Mouse (Mus musculus): ENCODE measurements at regions not wholly inside any gene's neighbourhood (a gene's known extent, or its start where the extent isn't known, plus 50 kb on each side); places are given as distances from the start of the nearest gene placed in this dataset.
"Not testable (repeated sequence)": the region's sequence is repeated elsewhere in the genome, so short reads cannot be mapped to it uniquely, and the experiment has no call there.

DNA sequence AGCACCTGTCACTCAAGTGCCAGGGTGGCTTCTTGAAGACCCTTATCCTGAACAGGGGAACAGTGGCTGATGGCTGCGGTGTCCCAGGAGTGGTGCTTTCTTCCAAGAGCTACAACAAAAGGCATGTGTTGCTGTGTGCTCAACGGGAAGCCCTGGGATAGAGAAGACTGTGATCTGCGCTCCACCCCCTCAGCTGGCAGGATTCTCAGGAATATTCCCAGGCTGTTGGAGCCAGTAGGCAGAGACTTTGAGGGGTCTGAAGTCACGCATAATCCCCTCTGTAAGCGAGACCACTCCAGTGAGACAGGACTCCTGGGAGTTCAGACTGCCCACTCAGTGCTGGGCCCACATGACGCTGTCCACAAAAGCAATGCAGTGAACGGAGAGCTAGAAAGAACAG, 202.4 kb downstream of the Plxna1 start:
- DNase-seq = no peak

DNA sequence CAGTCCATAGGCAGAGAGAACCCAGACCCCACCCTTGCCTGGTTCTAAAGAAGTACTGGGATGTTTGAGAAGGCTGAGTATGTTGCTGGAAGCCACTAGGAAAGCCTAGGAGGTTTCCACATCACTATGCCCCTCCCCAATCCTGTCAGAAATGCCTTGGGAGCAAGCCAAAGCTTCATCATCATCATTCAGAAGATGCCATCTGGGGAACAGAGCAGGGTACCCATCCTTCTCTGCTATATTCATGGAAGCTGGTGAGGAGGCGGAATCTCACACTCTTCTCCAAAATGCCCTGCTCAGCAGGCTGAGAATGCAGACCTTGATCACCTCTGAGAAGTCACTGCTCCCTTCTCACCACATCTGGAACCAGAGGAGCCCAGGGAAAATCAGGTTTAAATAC, 200.7 kb downstream of the Plxna1 start:
- no peak for DNase-seq

DNA sequence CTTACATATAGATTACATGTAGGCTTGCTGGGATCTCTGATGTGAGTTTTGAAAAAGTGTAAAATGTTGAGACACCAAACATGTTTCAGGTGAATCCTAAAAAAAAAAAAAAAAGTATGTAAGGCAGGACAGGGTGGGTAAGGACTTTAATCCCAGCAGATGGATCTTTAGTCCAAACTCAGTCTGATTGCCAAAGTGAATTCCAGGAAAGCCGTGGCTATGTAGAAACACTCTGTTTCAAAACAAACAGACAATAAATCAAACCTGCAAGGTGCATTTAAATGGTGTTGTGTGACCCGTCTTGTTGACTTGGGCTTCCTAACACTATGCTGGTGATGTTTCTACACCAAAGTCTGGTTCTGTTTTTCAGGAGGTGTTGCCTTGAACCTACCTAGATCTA, 192.9 kb downstream of the Plxna1 start:
- no peak for DNase-seq

DNA sequence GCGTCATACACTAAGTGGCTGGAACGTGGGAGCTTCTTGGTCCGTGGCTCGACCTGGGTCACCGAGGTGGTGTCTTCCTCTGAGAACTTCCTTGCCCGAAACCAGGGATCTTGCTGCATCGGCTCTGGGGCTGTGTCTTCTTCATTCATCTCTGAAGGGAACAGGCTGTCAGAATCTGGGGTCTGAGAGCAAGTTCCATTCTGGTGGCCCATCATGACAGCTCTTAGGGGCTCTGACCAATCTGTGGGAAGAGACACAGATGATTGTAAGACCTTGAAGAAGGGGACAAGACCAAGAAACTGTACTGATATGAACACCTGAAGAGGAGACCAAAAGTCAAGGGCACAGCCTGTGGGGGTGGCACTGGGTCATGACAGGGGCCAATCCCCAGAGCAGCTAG, 177.5 kb downstream of the Plxna1 start:
- not testable (repeated sequence) for DNase-seq

DNA sequence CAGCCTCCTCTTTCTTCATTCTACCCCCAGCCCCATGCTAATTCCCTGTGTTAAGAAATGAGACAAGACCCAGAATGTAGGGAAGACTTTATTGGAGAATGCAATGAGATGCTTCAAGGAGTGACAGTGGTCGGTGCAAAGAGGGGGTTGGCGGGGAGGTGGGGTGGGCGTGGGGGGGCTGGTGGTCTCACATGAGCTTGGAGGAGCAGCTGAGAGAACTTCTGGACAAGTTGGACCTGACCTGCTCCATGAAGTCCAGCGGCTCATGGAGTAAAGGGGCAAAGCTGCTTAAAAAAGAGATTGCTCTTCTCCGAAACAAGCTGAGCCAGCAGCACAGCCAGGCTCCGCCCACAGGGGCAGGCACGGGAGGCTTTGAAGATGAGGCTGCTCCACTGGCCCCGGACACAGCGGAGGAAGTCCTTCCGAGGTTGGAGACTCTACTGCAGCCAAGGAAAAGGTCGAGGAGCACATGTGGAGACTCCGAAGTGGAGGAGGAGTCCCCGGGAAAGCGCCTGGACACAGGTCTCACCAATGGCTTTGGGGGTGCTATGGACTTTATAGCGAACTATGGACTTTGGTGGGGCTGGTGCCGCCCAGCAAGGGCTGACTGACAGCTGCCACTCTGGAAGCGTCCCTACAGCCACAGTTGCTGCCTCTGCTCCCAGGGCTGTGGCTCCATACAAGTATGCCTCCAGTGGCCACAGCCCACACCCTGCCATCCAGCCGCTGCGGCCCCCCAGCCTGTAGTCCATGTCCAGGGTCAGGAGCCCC, 161.7 kb downstream of the Plxna1 start:
- DNase-seq = not testable (repeated sequence)

DNA sequence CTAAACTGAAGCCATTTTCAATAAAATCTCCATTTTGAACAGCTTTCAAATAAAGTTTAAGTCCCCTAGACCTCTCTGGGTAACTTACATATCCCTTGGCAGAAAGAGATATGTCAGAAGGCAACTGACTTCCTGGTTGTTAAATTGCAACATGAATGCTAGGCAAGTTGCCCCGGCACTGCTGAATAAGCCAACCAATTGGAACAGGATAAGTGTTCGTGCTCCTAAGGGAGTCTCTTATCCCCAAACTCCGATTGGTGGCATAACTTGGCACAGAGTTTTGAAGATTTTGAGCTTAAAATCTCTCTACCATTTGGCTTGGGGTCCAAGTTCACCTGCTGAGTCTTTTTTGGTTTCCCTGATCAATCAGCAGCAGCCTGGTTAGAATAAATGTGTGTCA, 147.4 kb downstream of the Plxna1 start:
- no peak for DNase-seq

DNA sequence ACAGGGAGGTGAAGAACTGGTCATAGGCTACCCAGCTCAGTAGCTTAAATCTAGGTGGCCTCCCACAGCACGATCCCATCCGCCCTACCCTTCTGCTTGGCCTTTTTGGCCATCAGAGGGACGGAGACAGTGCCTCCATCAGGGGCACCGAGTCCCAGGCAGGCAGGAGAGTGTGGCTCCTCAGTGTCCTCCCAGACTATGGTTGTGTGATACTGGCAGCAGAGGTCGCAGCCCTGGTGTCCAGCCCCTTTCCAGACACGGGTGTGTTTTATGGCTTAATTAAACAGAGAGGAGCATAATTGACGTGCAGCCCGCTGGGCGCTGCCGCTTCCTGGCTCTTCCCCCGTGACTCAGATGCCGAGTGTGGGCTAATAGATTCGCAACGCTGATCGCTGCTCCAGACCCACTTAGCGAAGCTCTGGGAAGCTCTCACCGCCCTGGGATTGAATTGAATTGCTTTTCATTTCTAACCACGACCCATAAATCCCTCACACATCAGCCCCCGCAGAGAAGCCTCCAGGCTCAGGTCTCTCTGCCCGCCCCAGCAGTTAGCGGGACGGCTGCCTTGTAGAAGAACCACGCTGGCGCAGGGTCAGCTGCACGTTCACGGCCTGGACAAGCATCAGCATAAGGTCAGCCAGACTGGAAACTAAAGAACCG, 126.9 kb downstream of the Plxna1 start:
- DNase-seq = peak; percentile 37

DNA sequence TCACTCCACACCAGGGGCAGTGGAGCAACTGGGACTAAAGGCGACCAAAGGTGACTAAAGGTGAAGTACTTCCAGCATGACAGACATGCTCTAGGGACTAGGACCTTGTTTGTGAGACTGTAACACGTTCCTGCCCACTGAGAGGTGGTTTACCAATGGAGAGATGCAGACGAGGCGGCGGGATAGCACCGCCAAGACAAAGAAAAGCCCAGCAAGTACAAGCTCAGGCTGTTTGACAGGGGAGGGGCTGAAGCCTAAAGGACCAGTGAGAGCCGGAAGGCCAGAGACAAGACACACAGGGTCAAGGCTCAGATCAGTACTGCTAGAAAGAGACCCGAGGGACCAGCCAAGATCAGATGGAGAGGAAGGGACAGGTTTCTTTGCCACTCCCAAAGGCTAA, 126.2 kb downstream of the Plxna1 start:
- peak; percentile 33 for DNase-seq

DNA sequence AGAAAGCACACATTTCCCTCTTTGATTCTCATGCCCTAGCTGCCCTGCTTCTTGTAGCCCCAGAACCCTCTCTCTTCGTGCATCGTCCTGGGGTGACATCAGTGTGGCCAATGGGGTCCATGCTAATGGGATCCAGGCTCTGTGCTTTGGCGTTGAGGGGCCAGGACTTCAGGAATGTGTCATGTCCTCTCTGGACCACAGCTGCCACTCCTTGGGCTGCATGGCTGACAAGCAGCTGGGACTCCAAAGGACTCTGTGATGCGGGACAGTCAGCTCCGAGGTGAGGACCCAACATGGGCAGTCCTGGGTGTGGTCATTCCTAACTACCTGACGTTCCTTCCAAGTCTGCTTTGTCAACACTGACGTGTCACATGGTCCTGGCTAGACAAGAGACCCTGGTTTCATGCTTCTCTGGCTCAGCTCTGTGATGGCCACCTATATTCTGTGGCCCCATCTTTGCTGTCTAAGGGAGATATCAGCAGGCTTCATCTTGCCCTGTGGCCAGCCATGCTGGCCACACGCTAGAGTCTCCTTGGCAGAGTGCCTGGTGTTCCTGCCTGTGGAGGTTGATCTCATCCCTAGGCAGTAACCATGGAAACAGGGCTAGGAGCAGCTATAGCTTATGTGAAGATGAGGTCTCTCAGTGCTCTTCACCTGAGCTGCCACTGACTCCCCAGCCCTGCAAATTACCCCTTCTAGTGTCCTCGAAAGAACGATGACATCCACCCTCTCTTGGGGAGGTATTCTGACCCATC, 125.4 kb downstream of the Plxna1 start:
- DNase-seq = peak; percentile 93

DNA sequence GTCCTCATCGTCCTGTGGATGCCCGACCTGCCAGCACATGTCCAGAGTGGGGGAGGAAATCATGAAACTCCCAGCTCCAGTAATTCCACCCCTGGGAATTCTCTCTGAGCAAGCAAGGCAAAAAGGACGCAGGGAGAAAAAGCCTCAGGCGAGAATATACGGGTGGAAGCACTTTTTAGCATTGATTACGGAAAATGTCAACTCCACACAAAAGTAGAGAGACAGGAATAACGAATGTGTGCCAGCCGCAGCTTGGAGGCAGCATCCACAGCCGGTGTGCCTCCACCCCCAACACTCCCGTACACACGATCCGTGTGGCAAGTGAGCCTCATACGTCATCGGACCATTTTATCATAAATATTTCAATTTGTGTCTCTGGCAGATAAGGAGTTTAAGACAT, 123.5 kb downstream of the Plxna1 start:
- peak; percentile 62 for DNase-seq

DNA sequence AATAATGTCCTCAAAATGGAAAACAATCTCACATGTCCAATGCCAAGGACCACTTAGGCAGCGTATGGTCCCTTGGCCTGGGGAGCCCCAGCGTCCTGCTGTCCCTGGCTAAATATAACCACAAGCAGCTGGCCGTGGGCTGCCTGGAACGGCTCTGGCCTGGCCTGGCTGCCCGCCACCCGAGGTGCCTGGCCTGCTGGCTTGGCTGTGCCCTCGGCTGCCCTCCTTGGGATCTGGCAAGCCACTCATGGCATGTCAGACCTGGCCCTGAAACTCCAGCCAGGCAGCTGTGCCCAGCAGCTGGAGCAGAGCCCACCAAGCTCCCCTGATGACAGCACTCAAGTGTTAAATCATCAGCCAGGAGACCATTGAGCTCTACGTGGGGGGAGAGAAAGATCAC, 122.9 kb downstream of the Plxna1 start:
- DNase-seq = peak; percentile 96

DNA sequence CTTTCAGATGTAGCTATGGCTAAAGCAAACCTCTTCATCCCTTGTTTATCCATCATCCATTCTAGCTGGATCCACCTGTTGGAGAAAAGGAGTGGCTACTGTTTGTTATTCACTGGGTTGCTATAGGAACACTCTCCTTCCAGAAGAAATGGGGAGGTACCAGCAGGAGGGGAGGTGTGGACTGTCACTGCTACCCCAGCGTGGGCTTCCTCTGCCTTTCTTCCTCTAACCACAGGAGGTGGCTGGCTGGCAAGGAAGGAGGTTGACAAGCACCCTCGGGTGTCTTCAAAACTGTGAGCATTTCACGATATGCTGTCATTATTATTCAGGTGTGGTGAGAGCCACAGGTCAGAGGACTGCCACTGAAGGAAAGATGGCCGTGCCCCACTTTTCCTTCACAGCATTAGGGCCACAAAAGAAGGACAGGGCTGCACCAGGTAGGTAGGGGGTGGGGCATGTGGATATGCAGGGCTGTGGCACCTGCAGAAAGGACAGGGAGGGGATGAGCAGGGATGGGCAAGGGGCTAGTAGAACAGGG, 122.2 kb downstream of the Plxna1 start:
- peak; percentile 56 for DNase-seq

DNA sequence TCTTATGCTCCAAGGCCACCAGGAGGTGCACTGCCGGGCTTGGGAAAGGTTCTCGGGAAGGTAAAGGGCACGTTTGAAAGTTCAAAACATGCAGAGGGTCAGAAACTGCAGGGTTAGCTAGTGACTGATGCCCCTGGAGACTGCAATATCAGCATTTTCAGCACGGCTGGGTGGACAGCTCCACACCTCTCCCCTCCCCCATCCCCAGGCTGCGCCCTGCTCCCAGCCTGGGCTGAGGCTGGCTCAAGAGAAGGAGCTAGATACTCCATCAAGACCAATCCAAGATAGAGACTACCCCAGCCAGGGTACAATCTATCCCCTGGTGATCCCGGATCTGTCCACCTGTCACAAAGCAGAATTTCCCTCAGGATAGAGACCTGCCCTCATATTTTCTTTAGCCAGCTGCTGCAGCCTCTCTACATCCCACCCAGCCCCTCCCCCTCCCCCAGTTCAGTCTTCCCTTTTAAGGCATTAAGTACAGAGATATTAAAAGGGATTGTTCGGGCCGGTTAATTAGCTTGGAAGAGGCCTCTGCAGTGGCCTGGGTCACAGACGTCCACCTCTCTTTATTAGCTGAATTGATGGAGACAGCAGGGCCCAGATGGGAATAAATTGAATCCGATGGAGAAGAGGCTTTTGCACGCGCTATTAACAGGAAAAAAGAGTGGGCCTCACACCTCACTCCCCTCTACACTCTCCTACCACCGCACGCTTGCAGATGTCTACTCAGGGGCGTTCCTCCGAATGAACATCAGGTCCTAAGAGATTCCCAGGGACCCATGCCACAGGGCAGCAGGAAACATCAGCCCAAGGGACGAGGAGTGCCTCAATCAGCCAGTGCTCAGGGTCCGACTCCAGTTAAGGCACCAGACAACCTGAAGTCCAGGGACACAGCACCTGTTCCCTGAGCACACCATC, 119.8 kb downstream of the Plxna1 start:
- no peak for DNase-seq

DNA sequence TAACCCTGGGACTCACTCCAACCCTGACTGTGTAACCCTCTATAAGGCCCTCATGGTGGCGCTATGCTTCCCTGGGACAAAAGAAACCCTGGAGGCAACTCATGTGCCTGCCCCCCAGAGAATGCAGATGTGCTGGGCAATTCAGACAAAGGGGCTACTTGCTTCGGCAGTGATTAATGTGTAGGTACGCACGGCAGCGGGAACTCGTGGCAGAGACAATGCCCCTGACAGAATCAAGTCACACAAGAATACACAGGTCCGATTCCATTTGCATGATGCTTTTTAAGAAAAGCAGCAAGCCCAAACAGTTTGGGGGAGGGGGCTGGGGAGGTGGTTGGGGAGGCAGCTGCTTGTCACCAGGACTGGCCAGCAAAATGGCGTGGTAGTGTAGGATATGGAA, 116.9 kb downstream of the Plxna1 start:
- no peak for DNase-seq

DNA sequence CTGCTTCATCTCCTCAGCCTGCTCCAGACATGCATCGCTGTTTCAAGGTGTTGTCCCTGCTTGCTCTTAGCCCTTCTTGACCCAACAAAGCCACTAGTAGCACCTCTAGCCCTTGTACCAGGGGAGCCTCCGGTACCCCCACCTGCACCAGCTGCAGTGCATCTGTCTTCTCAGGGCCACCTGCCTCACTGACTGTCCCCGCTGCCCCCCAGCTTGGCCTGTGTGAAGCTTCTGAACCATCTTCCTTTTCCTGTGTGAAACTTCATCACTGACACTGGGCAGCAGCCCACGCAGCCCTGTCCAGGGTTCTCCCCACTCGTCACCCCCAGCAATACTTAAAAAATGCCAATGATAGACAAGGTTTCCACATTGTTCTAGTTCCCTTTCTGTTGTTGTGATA, 116.2 kb downstream of the Plxna1 start:
- no peak for DNase-seq

DNA sequence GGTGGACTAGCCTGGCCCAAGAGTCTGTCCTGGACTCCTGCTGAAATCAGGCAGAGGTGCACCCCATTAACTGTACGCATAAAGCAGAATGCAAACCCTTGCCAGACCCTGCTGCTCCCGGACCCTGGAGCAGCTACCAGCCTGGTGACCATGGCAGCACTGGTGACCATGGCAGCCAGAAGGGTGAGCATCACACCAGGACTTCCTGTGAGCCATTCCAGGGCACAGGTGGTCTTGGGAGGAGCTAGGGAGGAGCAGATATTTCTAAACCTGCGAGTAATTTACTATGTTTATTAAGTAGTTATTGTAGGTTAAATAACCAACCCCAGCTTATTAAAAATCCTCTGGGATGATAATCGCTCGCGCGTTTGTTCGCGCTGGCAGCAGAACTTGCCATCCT, 113.8 kb downstream of the Plxna1 start:
- DNase-seq = no peak

DNA sequence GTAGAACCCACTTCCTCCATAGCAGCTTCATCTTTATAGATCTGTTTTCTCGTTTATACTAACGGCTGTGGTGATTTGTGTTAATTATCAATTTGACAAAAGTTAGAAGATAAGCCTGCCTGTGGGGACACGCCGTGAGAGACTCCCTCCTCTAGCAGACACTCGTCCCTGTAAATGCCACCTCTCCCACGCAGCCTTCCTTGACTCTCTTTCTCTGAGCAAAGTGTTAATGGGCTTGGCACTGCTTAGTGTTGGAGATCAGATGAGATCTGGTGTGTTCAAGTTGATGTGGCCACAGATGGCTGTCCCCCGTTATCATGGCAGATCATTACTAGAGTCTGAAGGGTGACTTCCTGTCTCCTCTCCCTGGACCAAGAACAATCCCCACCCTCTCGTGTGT, 113.1 kb downstream of the Plxna1 start:
- no peak for DNase-seq

DNA sequence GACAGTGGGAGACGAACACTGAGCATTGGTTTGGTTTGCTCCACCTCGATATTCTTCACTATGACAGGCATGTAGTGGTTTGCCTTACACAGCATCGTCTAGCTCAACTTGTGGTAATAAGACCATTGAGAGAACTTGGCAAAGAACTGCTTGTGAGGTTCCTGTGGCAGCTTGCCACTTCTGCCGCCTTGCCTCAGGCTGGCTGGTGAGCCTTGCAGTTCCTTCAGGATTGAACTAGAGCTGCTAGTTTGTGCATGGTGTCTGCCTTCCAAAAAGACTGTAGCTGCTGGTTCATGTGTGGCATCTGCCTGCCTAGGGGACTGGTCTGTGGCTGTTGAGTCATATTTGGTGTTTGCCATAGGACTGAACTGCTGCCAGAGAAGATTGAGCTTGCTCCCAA, 110.8 kb downstream of the Plxna1 start:
- DNase-seq = no peak

DNA sequence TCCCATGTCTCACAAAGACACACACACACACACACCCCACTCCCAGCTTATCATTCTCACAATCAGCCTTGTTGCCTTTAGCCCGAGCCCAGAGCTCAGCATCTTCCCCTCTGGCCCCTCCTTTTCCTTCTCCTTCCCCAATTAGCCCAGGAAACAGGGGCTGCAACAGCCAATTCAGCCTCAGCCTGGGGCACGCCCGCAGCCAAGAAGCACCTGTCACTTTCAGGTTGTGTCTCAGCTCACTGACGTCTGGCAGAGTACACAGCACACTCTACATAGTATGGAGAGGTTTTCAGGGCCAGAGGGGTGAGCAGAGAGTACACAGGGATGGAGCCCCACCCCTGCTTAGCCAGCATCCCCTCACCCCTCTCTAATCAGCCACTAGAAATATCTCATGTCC, 106.4 kb downstream of the Plxna1 start:
- no peak for DNase-seq

DNA sequence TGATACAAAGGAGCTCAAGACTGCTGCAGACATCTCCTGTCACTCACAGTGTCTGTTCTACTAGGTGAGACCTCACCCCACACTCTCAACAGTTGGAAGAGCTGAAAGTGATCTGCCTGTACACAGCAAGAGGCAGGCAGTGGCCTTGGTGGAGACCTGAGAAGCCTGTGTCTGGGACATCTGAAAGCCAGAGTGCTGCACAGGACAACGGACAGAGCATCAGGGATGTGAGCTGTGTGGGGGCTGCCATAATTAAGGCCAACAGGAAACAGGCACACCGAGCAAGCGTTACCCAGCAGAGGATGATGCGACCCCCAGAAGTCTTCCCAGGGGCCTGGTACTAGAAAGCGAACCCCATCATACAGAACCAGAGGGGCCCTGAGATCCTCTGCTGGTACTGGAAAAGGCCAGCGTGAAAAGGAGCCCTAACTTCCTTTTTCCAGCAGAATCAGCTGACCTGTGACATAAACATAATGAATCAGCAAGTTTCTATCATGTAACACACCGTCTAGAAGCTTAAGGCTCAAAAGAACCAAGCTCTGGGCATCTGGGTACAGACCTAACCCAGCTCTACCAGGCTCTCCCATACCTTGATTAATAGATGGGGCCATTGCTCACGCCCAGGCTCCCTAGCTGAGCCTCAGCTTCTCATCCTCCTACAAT, 105.7 kb downstream of the Plxna1 start:
- DNase-seq = no peak

DNA sequence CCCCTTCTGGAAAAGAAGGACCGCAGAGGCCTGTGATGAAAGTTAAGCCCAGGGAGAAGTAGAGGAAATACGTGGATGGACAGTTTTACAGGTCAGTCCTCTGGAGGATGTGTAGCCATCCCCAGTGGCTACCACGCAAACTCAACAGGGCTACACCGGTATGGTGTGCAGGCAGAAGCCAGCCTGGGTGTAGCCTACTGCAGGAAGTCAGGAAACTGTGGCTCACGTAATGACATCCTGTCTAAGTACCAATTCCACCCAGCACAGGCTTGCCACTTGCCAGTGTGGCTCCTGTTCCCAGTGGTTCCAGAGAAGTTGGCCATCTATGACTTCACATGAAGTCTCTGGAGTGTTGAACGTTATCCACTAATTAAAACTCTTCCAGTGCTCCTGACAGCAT, 105.0 kb downstream of the Plxna1 start:
- no peak for DNase-seq

DNA sequence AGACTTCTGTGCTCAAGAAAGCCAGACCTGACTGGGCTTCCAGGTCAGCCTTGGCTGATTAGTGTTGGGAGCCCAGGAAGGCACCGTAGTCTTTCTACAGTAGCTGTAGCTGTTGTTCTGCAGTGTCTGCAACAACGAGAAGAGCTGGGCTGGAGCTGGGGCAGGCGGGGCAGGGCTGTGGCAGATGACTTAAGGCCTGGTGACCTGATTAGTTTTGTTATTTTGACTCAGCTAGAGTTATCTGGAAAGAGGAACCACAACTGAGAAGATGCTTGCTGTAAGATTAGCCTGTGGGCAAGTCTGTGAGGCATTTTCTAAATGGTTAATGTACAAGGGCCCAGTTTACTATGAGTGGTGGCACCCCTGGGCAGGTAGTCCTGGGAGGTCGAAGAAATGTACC, 104.3 kb downstream of the Plxna1 start:
- no peak for DNase-seq
